Mouse (Mus musculus) Muller cell, postnatal 12 days (primary cell): Measurements from ENCODE around the gene Ntf5.
A peak's percentile ranks its signal among the peaks of the same experiment; 100 is the strongest.

Experiments used
- DNase-seq: peaks from one replicate; pipeline ENCODE4 v3.0.0-alpha.2; 2015; ENCODE audit errors: inconsistent ontology term

Ntf5 gene

GRCm38 (mm10) chr7:45435038-45435437 lies 21.5 kb downstream of the Ntf5 start:
- no peak for DNase-seq

DNA sequence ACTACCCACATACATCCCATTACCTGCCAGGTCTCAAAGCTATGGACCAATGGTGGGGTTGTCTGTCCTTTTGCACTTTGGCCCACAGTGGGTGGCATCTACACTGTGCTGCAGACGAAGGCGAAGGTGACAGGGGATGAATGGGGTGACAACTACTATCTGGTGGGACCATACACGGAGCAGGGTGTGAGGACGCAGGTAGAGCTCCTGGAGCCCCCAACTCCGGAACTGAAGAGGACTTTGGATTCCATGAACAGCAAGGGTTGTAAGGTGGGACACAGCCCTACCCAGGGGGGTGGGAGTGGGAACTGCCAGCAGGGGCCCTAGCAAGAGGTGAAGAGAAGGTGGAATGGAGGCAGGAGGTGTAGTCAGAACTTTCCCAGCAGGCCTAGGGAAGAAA lies 22.9 kb downstream of the Ntf5 start:
- DNase-seq = no peak

GRCm38 (mm10) chr7:45437046-45437445 lies 23.6 kb downstream of the Ntf5 start:
- DNase-seq = no peak

DNA sequence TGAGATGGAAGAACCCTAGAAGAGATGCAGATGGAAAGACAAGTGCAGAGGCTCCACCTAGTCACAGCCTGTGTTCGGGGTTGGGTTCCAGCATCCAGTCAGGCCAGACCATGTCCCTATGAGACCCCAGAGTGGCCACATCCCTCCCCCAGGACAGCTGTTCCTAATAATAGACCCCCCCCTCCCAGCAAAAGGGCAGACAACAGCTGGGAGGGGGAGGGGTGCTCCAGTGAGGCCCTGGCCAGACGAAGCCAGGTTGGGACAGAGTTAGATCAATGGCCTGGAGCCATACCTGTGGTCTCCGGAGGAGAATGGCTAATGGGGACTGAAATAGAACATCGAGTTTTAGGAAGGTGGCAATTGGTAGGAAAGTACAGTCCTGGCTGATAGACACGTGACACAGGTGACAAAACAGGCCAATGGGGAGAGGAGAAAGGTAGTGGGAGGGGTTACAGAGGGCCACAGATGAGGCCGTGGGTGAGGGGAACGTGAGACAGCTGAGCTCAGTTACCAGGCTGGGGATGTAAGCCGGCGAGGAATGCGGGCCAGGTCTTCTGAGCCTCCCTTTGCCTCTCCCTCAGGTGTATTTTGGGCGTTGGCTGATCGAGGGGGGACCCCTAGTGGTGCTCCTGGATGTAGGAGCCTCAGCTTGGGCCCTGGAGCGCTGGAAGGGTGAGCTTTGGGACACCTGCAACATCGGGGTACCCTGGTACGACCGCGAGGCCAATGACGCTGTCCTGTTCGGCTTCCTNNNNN lies 24.2 kb downstream of the Ntf5 start, which contains the start of gene Ruvbl2:
TSS of gene Ruvbl2 (minus strand) at position 576 of the 756 bp plus-strand sequence.
- DNase-seq = no peak

GRCm38 (mm10) chr7:45443526-45444420 lies 30.3 kb downstream of the Ntf5 start:
- DNase-seq = no peak

- no peak for DNase-seq
These were observed 33.1 kb downstream of the Ntf5 start for GRCm38 (mm10) chr7:45446589-45446988.

DNA sequence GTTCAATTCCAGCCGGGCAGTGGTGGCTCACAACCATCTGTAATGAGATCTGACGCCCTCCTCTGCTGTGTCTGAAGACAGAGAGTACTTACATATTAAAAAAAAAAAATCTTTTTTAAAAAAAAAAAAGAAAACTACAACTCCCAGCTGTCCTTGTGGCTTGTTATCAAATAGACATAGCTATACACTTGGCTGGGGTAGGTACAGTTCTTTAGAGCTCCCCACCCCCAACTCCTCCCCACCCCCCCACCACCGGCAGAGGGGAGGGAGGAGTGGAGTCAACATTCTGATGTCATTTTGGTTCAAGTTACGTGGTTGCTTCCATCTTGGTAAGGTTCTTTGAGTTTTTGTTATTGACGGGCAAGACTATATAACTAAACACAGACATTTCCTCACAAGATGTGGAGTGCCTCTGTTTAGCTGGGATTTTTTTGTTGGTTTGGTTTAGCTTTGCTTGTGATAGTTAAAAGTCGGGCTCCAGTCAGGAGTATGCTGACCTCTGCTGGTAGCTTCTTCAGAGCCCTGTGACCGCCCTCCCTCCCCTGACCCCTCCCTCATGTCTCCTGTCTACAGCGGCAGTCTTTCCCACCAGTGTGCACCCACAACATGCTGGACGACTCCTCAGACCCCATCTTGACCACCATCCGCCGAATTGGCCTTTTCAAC lies 34.0 kb downstream of the Ntf5 start:
- peak; percentile 59 for DNase-seq

DNA sequence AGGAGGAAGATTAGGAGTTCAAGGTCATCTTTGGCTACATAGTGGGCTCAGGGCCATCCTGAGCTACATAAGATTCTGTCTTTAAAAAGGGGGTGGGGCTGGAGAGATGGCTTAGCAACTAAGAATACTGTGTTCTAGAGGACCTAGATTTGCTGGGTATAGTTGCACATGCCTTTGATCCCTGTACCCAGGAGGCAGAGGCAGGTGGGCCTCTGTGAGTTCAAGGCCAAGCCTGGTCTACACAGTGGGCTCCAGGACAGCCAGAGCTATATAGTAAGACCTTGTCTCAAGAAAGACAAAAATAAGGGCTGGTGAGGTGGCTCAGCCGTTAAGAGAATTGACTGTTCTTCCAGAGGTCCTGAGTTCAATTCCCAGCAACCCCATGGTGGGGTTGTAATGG lies 36.5 kb downstream of the Ntf5 start:
- no peak for DNase-seq

DNA sequence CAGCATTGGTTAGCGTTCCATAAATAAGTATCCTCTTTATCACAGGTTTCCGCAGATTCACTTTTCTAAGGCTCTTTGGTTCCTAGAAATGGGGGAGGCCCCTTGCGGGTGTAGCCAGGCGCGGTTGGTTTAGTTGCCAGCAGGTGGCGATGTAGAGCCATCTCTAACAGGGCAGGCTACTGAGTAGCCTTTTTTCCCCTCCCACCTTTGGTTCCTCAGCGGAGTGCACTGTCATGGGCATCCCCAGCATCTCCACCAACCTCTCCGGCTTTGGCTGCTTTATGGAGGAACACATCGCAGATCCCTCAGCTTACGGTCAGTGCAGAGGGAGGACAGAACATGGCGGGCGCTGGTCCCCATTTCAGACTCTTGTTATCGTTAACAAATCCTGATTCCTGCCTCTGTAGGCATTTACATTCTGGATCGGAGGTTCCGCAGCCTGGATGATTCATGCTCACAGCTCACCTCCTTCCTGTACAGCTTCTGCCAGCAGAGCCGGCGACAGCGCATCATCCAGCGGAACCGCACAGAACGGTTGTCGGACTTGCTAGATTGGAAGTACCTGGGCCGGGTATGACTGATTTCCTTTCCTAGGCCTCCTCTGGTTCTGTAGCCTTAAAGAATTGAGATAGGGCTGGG lies 38.0 kb downstream of the Ntf5 start:
- peak; percentile 50 for DNase-seq

DNA sequence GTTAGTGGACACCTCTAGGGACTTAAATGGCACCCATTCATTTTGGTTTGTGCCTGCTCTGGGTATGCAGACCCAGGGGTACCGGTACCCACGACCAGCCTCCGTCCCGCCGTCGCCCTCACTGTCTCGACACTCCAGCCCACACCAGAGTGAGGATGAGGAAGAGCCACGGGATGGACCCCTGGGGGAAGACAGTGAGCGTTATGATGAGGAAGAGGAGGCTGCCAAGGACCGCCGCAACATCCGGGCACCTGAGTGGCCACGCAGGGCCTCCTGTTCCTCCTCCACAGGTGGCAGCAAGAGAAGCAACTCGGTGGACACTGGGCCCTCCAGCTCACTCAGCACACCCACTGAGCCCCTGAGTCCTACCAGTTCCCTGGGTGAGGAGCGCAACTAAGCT lies 41.5 kb downstream of the Ntf5 start:
- no peak for DNase-seq

DNA sequence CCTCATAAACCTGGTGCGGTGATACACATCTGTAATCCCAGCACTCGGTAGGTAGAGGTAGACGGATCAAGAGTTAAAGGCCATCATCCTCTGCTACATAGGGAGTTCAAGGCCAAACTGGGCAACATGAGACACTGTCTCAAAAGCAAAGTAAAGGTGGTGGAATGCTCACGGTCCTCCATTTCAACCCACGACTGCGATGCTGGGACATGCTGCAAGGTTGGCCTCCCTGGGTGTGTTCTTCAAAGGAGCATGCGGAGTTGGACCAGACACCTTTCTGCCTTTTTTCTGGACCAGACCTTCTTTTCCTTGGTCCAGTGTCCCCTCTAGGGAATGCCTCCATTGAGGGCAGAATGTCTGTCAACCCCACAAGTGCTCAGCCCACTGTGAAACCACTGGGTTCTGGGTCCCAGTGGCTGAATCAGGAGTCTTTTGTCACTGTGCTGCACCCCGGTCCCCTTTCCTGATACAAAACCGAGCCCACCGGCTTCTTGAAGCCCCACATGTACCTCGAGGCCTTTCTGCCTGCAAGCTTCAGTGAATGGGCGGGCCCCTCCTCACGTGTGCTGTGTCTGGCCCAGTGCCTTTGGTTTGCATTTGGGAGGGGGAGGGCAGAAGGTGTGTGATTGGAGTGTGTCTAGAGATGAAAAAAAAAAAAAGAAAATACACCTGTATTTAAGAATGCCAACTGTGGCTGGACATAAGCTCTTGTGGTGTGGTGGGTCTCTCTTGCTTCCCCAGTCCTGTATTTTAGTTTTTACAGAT lies 42.6 kb downstream of the Ntf5 start:
- no peak for DNase-seq

GRCm38 (mm10) chr7:45456721-45457203 lies 43.3 kb downstream of the Ntf5 start:
- DNase-seq = no peak

DNA sequence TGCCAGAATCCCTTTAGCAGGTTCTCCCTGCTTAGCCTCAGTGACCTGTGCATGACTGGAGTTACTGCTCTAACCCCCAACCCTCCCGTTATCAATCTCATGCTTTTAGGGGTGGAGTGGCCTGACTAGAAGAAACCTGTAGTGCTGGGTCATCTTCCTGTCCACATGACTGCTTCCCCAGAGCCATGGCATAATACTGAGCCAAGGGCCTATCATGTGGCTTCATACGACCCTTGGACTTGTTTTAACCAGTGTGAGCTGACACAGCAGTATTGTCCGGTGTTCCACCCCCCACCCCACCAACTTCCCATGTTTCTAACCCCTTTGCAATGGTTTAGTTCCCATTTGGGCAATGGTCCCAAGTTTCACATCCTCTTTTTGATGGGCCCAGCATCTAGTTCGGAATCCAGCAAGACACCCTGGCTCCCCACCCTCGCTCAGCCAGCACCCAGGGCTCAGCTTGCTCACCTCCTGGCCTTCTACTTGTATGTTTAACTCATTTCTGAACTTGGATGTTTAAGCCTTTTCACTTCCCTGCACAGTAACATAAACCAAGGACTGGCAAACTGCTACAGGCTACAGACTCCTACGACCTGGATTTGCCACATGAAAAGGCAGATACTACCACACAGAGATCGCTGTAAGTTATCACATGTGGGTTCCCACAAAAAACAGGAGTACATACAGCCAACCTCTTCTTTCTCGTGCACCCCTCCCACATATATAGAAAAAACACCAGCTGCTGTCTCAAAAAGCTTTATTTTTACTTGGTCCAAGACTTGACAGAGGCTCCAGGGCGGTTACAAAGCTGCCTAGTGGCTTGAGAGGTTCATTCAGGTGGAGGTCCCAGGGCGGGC lies 43.9 kb downstream of the Ntf5 start:
- peak; percentile 50 for DNase-seq

GRCm38 (mm10) chr7:45458748-45459563 lies 45.5 kb downstream of the Ntf5 start:
- DNase-seq = peak; percentile 91

DNA sequence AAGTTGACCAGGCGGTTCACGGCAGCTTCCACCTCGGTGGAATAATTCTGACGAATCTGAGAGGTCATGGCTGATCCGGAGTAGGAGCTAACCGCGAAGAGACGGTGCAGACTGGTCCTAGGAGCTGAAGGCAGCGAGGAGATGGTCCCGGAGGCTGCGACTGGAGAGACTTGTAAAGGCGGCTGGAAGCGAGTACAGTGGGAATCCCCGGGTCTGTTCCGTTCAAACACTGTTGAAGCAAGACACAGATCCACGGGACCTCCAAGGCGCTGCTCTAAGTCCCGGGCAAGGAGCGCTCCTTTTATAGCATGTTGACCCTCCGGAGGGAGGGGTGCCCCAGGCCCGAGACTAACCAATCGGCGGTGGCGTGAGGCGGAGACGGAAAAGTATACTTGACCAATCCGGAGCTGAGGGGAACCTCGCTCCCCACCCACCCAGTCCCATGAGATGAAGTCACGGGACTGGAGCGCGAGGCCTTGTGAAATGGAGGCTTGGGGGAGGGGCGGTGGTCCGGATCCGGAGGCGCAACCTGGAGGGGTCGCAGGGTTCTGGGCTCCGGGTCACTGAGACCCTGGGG lies 46.2 kb downstream of the Ntf5 start, which contains the start of gene Ftl1:
TSS of gene Ftl1 (minus strand) at position 321 of the 577 bp plus-strand sequence.
- DNase-seq = peak; percentile 99

DNA sequence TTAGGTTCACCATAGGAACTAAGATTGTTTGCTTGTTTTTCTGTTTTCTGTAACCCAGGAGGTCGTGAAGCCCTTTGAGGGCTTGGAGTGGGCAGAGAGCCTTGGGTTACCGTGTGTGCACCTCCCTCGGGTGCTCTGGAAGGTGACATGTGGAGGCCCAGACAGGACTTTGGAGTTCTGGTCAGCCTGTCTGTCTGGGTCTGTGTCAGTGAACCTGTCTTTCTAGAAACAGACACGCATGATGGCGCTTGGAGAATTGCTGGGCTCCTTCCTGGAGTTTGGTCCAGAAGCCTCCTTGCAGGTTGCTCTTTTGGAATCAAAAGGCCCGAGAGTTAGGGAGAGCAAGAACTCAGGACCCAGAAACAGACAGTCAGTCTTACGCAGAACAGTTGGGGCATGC lies 46.9 kb downstream of the Ntf5 start:
- DNase-seq = no peak

DNA sequence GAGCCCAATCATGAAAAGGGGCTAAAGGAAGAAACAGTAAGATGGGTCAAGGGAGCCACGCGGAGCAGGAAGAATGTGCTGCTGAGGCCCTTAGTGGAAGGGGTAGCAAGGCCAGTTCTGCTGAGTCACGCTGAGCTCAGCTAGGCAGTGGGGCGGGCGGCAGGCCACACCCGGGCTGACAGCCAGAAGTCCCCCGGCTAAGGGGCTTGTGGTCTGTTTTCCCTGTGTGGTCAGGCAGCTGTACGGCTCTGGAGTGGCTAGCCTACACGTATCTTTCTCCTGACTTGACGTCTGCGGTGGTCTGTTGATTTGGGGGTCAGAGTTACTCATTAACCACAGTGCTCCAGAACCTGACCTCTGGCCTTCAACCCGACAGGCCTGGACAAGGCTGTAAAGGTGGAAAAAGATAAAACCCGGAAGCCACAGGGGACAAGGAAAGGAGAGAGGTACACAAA lies 47.4 kb downstream of the Ntf5 start:
- peak; percentile 96 for DNase-seq

- DNase-seq = no peak
These were observed 47.8 kb downstream of the Ntf5 start for GRCm38 (mm10) chr7:45461326-45461725.
